Mouse (Mus musculus) brain, embryonic 14.5 days (tissue): ENCODE results near the gene Ddc.

ENCODE experiments used
- CTCF ChIP-seq: fragments of 200-500 bp; IDR thresholded peaks from 2 replicates; pipeline ENCODE4 v1.5.1; 2012; ENCODE audit warnings: inconsistent platforms, mild to moderate bottlenecking, moderate library complexity, borderline replicate concordance; ENCODE audit not compliant: insufficient read depth, insufficient read length; ENCODE audit errors: extremely low read depth
- POLR2A ChIP-seq: fragments of 200-500 bp; IDR thresholded peaks from 2 replicates; pipeline ENCODE4 v1.6.1; 2012; ENCODE audit warnings: mild to moderate bottlenecking, inconsistent platforms, borderline replicate concordance; ENCODE audit not compliant: poor library complexity, insufficient read depth, insufficient read length, severe bottlenecking; ENCODE audit errors: extremely low read depth

DNA sequence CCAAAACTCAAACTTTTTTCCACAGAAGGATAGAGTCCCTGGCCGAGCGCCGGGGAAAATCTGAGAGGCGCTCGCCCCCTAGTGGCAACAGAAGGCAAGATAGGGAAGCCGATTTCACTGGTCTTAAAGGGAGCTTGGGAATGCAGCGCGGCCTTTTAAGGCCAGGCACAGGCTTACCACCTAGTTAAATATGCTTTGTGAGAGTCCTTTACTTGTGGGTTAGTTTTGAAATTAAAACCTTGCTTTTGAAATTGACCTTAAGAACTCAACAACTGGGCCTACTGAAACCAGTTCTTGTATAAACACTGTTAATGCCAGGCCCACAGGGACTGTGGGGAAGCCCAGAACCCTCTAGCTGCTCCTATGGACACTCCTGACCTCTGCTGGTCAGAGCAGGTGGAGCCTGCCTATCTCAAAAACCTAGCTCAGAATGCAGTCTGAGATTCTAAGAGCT is 109.4 kb downstream of the Ddc start:
- TF ChIP-seq CTCF (peak; percentile 97), POLR2A (no peak)
